10 mouse cellular contexts compared by ENCODE assay signal in genomic region chr11:69202469-69203230, GRCm38 (mm10).
"Had no signal": no experiment of that assay in that cellular context is flagged by ENCODE, and none has a peak within 500 bp of the region (broad histone marks: within the 10 kb centered on the region; RNA-seq: fewer than 3 reads in every experiment).

No protein-coding gene starts in this region.

- DNase-seq: kidney, adult 9 months; kidney, postnatal 36 days; layer of hippocampus, adult 9-11 months; layer of hippocampus, postnatal 36 days; liver, embryonic 13.5 days; liver, postnatal 0 days; lung, postnatal 36 days; right cerebral cortex, postnatal 14 days; thymus, postnatal 36 days had no signal

- ATAC-seq: liver, postnatal 0 days; midbrain, embryonic 16.5 days had no signal
